Mouse (Mus musculus): ENCODE data around the gene 4930402K13Rik. TPM values are rescaled to one million over a fixed set of nuclear protein-coding genes. Genes with fewer than 3 reads are reported as not detected.
"Not testable (repeated sequence)": the region's sequence is repeated elsewhere in the genome, so short reads cannot be mapped to it uniquely, and the experiment has no call there.

Gene 4930402K13Rik
- total RNA-seq (2014; rRNA removed) (not detected in 2 replicates), polyA plus RNA-seq (2015; fragmentation: Nextera tagmentation; extraction: Ambion mirVana) (not detected in 2 replicates)

- Histone ChIP-seq H3K27ac (no peak within 1 kb of the TSS), H3K27me3 (ENCODE audit: insufficient read depth, low read length) (no peaks in the 10 kb centered on the region), H3K4me2 (ENCODE audit: low read depth, low read length) (no peak within 1 kb of the TSS), H3K9me3 (ENCODE audit: low read length) (no peaks in the 10 kb centered on the region), H3K4me3 (ENCODE audit: low read length) (no peak within 1 kb of the TSS), H3K4me1 (ENCODE audit: insufficient read depth, low read length) (no peaks in the 10 kb centered on the region), H3K36me3 (ENCODE audit: insufficient read depth, low read length) (no peaks in the 10 kb centered on the region), H3K9ac (replicated peaks; ENCODE audit: low read length) (no peak within 1 kb of the TSS)
- DNase-seq (ENCODE audit: low spot score) (no peak), ATAC-seq (no peak)
- 84% methylated on average over 6 of the region's 6 CpGs for WGBS
- TF ChIP-seq CTCF (IDR thresholded peaks at IDR 0.05; ENCODE audit: low read depth) = no peak
Measured at GRCm38 (mm10) chrX:9104262-9104661, at the start of gene 4930402K13Rik. 4930402K13Rik (plus strand) TSS chrX:9104562.

GRCm38 (mm10) chrX:9060952-9061351 lies 43.4 kb upstream of the 4930402K13Rik start:
- not testable (repeated sequence) for H3K4me1 ChIP-seq (ENCODE audit: insufficient read depth, low read length); H3K4me2 ChIP-seq (ENCODE audit: low read depth, low read length); H3K27me3 ChIP-seq (ENCODE audit: insufficient read depth, low read length); H3K9me3 ChIP-seq (ENCODE audit: low read length); H3K27ac ChIP-seq; H3K4me3 ChIP-seq (ENCODE audit: low read length); H3K36me3 ChIP-seq (ENCODE audit: insufficient read depth, low read length); H3K9ac ChIP-seq (replicated peaks; ENCODE audit: low read length)
- 27% methylated on average over 7 of the region's 9 CpGs for WGBS
- peak; percentile 45 for TF ChIP-seq CTCF (IDR thresholded peaks at IDR 0.05; ENCODE audit: low read depth)
- ATAC-seq = peak; percentile 61; the same call in 1 of the 2 replicates
- peak; percentile 8 for DNase-seq (ENCODE audit: low spot score)

GRCm38 (mm10) chrX:9062101-9062500 lies 42.3 kb upstream of the 4930402K13Rik start:
- WGBS = 90% methylated on average over 4 of the region's 4 CpGs
- H3K36me3 ChIP-seq (ENCODE audit: insufficient read depth, low read length) = no peaks in the 10 kb centered on the region
- H3K27ac ChIP-seq = no peak overlapping the region
- no peak for TF ChIP-seq CTCF (IDR thresholded peaks at IDR 0.05; ENCODE audit: low read depth)
- DNase-seq (ENCODE audit: low spot score) (no peak), ATAC-seq (no peak)
- H3K27me3 ChIP-seq (ENCODE audit: insufficient read depth, low read length) = no peaks in the 10 kb centered on the region
- no peak overlapping the region for H3K4me3 ChIP-seq (ENCODE audit: low read length)
- H3K9me3 ChIP-seq (ENCODE audit: low read length) = no peaks in the 10 kb centered on the region
- no peaks in the 10 kb centered on the region for H3K4me1 ChIP-seq (ENCODE audit: insufficient read depth, low read length)
- H3K9ac ChIP-seq (replicated peaks; ENCODE audit: low read length) = no peak overlapping the region
- no peak overlapping the region for H3K4me2 ChIP-seq (ENCODE audit: low read depth, low read length)

- not testable (repeated sequence) for H3K9me3 ChIP-seq (ENCODE audit: low read length); ATAC-seq; H3K4me2 ChIP-seq (ENCODE audit: low read depth, low read length); H3K27me3 ChIP-seq (ENCODE audit: insufficient read depth, low read length); H3K27ac ChIP-seq; H3K4me1 ChIP-seq (ENCODE audit: insufficient read depth, low read length); H3K9ac ChIP-seq (replicated peaks; ENCODE audit: low read length); H3K4me3 ChIP-seq (ENCODE audit: low read length); H3K36me3 ChIP-seq (ENCODE audit: insufficient read depth, low read length); DNase-seq (ENCODE audit: low spot score)
- 93% methylated on average over 11 of the region's 11 CpGs for WGBS
Measured at GRCm38 (mm10) chrX:9062715-9063114, 41.6 kb upstream of the 4930402K13Rik start, which contains the start of gene Fthl17f. Fthl17f (plus strand) TSS chrX:9063015.

GRCm38 (mm10) chrX:9077699-9078098 lies 26.7 kb upstream of the 4930402K13Rik start:
- H3K4me3 ChIP-seq (ENCODE audit: low read length) = not testable (repeated sequence)

GRCm38 (mm10) chrX:9095066-9095465 lies 9.3 kb upstream of the 4930402K13Rik start:
- DNase-seq (ENCODE audit: low spot score); H3K9ac ChIP-seq (replicated peaks; ENCODE audit: low read length): not testable (repeated sequence)

More at GRCm38 (mm10) chrX:9077699-9078098, 26.7 kb upstream of the 4930402K13Rik start:
- ATAC-seq = 0 out of 2 replicates have a peak, but pooled peaks have one; percentile 49
- H3K9ac ChIP-seq (replicated peaks; ENCODE audit: low read length); H3K36me3 ChIP-seq (ENCODE audit: insufficient read depth, low read length); H3K27me3 ChIP-seq (ENCODE audit: insufficient read depth, low read length); H3K4me1 ChIP-seq (ENCODE audit: insufficient read depth, low read length); H3K4me2 ChIP-seq (ENCODE audit: low read depth, low read length); H3K9me3 ChIP-seq (ENCODE audit: low read length); H3K27ac ChIP-seq: not testable (repeated sequence)
- DNase-seq (ENCODE audit: low spot score) = peak; percentile 1
- peak; percentile 59 for TF ChIP-seq CTCF (IDR thresholded peaks at IDR 0.05; ENCODE audit: low read depth)
- WGBS = 20% methylated on average over 9 of the region's 10 CpGs

GRCm38 (mm10) chrX:9110381-9110780 lies 6.0 kb downstream of the 4930402K13Rik start:
- 77% methylated on average over 2 of the region's 2 CpGs for WGBS
- Histone ChIP-seq H3K36me3 (ENCODE audit: insufficient read depth, low read length) (no peaks in the 10 kb centered on the region), H3K9ac (replicated peaks; ENCODE audit: low read length) (no peak overlapping the region), H3K9me3 (ENCODE audit: low read length) (no peaks in the 10 kb centered on the region), H3K4me1 (ENCODE audit: insufficient read depth, low read length) (no peaks in the 10 kb centered on the region), H3K27ac (no peak overlapping the region), H3K4me2 (ENCODE audit: low read depth, low read length) (no peak overlapping the region), H3K4me3 (ENCODE audit: low read length) (no peak overlapping the region), H3K27me3 (ENCODE audit: insufficient read depth, low read length) (no peaks in the 10 kb centered on the region)
- DNase-seq (ENCODE audit: low spot score) (no peak), ATAC-seq (no peak)
- TF ChIP-seq CTCF (IDR thresholded peaks at IDR 0.05; ENCODE audit: low read depth) = no peak

More at GRCm38 (mm10) chrX:9095066-9095465, 9.3 kb upstream of the 4930402K13Rik start:
- not testable (repeated sequence) for H3K27ac ChIP-seq; H3K4me2 ChIP-seq (ENCODE audit: low read depth, low read length); H3K4me3 ChIP-seq (ENCODE audit: low read length); H3K27me3 ChIP-seq (ENCODE audit: insufficient read depth, low read length); H3K9me3 ChIP-seq (ENCODE audit: low read length); H3K36me3 ChIP-seq (ENCODE audit: insufficient read depth, low read length); H3K4me1 ChIP-seq (ENCODE audit: insufficient read depth, low read length); ATAC-seq

Measured in hindbrain, postnatal 0 days (tissue).